Mouse (Mus musculus): ENCODE results near the gene Slc38a9.

Slc38a9 gene

GRCm38 (mm10) chr13:112770528-112771328 lies 110.2 kb downstream of the Slc38a9 start:
- DNase-seq (ENCODE audit: low read depth, low spot score): peak; percentile 97

- DNase-seq (ENCODE audit: low read depth, low spot score): no peak
Observed at GRCm38 (mm10) chr13:112771447-112772208, 111.1 kb downstream of the Slc38a9 start.

GRCm38 (mm10) chr13:112772252-112772651 lies 111.7 kb downstream of the Slc38a9 start:
- no peak for DNase-seq (ENCODE audit: low read depth, low spot score)

GRCm38 (mm10) chr13:112772861-112773260 lies 112.3 kb downstream of the Slc38a9 start:
- no peak for DNase-seq (ENCODE audit: low read depth, low spot score)

- no peak for DNase-seq (ENCODE audit: low read depth, low spot score)
Observed at GRCm38 (mm10) chr13:112773991-112774675, 113.6 kb downstream of the Slc38a9 start.

GRCm38 (mm10) chr13:112775856-112776255 lies 115.3 kb downstream of the Slc38a9 start:
- DNase-seq (ENCODE audit: low read depth, low spot score): no peak

- no peak for DNase-seq (ENCODE audit: low read depth, low spot score)
Observed at GRCm38 (mm10) chr13:112778407-112778806, 117.9 kb downstream of the Slc38a9 start.

- no peak for DNase-seq (ENCODE audit: low read depth, low spot score)
Observed at GRCm38 (mm10) chr13:112785305-112785704, 124.8 kb downstream of the Slc38a9 start.

GRCm38 (mm10) chr13:112786142-112786541 lies 125.6 kb downstream of the Slc38a9 start:
- DNase-seq (ENCODE audit: low read depth, low spot score): no peak

GRCm38 (mm10) chr13:112786942-112787533 lies 126.5 kb downstream of the Slc38a9 start:
- no peak for DNase-seq (ENCODE audit: low read depth, low spot score)
